Mouse (Mus musculus): ENCODE measurements around the gene Prc1. TPM values are rescaled to one million over a fixed set of nuclear protein-coding genes. Genes with fewer than 3 reads are reported as not detected.
A peak's percentile ranks its signal among the peaks of the same experiment; 100 is the strongest.
"Not testable (repeated sequence)": the region's sequence is repeated elsewhere in the genome, so short reads cannot be mapped to it uniquely, and the experiment has no call there.

The Prc1 gene
- total RNA-seq, 1 experiment: 91.0 TPM

DNA sequence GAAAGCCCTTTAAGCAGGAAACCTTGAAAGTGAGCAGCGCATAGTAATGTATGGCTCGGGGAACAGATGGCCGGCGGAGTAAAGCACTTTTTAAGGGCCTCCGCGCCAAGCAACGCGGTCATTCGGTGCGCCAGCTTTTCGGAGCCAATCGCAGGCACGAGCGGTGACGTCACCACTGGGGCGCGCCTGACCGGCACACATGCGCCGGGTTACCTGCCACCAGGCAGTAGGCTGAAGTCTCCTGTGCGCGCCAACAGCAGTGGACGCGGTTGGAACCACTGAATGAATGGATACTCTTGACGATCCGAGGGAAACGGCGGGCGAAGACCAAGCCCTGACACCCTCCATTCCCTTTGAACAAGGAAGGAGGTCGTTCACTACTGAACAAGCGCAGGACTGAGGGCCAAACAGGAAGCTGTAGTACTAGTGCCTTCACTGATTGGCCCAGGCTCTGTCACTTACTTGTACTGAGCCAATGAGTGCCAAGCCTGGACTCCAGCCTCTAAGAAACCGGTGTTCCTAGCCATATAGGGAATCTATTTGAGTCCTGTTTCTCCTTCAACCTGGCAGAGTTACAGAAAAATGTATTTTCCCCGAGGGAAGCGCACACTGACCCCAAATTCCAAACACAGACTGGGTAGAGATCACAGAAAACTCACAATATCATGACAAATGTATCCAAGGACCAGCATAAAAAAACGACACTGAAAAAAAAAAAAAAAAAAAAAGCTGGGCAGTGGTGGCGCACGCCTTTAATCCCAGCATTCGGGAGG lies 30.0 kb downstream of the Prc1 start, which contains the start of gene Rccd1:
Gene Rccd1 (minus strand): TSS at position 412 of the 773 bp plus-strand sequence.
- peak within 1 kb of the TSS; percentile 66 to 97 for H3K4me3 ChIP-seq (ENCODE audit: insufficient read depth in 1 of 2, low read depth in 1 of 2, low read length in 2 of 2, poor library complexity in 1 of 2, severe bottlenecking in 1 of 2)
- in situ Hi-C loops (cut with MboI; ENCODE audit: low sequenced_read_pairs in 2 of 2, unreplicated experiment in 2 of 2): loop anchor here in 1 of 2 experiments (25.0 kb wide), 1 partner anchor 637 kb away; no protein-coding TSS in a partner anchor
- H3K27ac ChIP-seq (ENCODE audit: insufficient read depth, low read depth, low read length, poor library complexity, severe bottlenecking): peak within 1 kb of the TSS; percentile 93
- peak within 1 kb of the TSS; percentile 98 for H3K9ac ChIP-seq (ENCODE audit: insufficient read depth, low read depth, low read length, poor library complexity, severe bottlenecking)
- no peaks in the 10 kb centered on the region for H3K9me3 ChIP-seq (ENCODE audit: control insufficient read depth, insufficient read depth, low read depth, low read length)
- peaks cover 2 to 7% of the 10 kb centered on the region in 2 experiments; a peak in 2 of 4 replicates for H3K4me1 ChIP-seq (ENCODE audit: control insufficient read depth in 2 of 2, insufficient read depth in 2 of 2, low read length in 2 of 2, poor library complexity in 1 of 2)
- TF ChIP-seq HCFC1 (IDR thresholded peaks at IDR 0.05; ENCODE audit: borderline replicate concordance, insufficient read depth, low read length) (no peak; the same call in 1 of the 2 replicates), CHD2 (IDR thresholded peaks at IDR 0.05; ENCODE audit: low read depth, low read length) (peak; percentile 91), MAFK (IDR thresholded peaks at IDR 0.05; ENCODE audit: insufficient read depth, low read depth, low read length) (no peak), ZC3H11A (IDR thresholded peaks at IDR 0.05; ENCODE audit: borderline replicate concordance, low read depth, low read length) (no peak), ZNF384 (IDR thresholded peaks at IDR 0.05; ENCODE audit: low read depth, low read length) (peak; percentile 76)
- peaks cover 15% of the 10 kb centered on the region for H3K36me3 ChIP-seq (ENCODE audit: control insufficient read depth, insufficient read depth, low read length, poor library complexity, severe bottlenecking)
- DNase-seq (ENCODE audit: low read depth, low spot score): peak; percentile 92

DNA sequence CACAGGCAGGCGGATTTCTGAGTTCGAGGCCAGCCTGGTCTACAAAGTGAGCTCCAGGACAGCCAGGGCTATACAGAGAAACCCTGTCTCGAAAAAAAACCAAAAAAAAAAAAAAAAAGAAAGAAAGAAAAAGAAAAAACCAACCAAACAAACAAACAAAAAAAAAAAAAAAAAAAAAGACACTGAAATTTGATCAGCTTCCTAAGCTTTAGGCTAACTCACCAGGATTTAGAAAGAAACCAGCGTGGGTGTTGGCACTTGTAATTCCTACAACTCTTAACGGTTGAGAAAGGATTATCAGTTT lies 30.5 kb downstream of the Prc1 start:
- H3K4me3 ChIP-seq (ENCODE audit: insufficient read depth in 1 of 2, low read depth in 1 of 2, low read length in 2 of 2, poor library complexity in 1 of 2, severe bottlenecking in 1 of 2); H3K27ac ChIP-seq (ENCODE audit: insufficient read depth, low read depth, low read length, poor library complexity, severe bottlenecking); H3K4me1 ChIP-seq (ENCODE audit: control insufficient read depth in 2 of 2, insufficient read depth in 2 of 2, low read length in 2 of 2, poor library complexity in 1 of 2); DNase-seq (ENCODE audit: low read depth, low spot score); H3K9me3 ChIP-seq (ENCODE audit: control insufficient read depth, insufficient read depth, low read depth, low read length); H3K9ac ChIP-seq (ENCODE audit: insufficient read depth, low read depth, low read length, poor library complexity, severe bottlenecking): not testable (repeated sequence)
- peak; percentile 61; the same call in 1 of the 2 replicates for TF ChIP-seq ZNF384 (IDR thresholded peaks at IDR 0.05; ENCODE audit: low read depth, low read length)
- in situ Hi-C loops (cut with MboI; ENCODE audit: low sequenced_read_pairs in 2 of 2, unreplicated experiment in 2 of 2): loop anchor here in 1 of 2 experiments (25.0 kb wide), 1 partner anchor 637 kb away; no protein-coding TSS in a partner anchor
- peaks cover 17% of the 10 kb centered on the region for H3K36me3 ChIP-seq (ENCODE audit: control insufficient read depth, insufficient read depth, low read length, poor library complexity, severe bottlenecking)

DNA sequence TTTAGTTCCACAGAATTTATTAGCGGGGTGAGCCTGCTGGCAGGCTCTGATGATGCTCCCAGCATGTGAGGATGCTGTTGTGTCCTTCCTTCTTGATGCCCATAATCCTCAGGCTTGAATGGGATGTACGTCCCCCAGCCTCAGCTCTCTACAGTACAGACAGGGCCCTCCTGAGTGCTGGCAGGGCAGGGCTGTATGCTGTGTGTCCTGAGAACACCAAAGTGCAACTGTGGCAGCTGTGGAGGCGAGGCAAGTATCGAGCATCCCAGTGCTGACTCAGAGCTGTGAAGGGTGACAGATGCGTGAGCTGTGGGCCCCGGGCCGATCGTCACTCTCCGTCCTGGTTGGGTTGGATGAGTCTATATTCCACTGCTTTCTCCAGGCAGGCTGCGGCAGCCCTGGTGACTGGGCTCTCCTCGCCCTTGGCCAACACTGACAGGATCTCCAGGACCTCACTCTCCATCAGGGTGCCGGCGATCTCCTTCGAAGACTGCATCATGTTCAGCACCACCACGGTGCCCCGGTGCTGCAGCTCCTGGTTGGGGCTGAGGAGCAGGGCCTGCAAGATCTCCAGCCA lies 31.1 kb downstream of the Prc1 start:
- peak overlapping the region; percentile 4 to 28; a peak in 2 of 4 replicates for H3K4me3 ChIP-seq (ENCODE audit: insufficient read depth in 1 of 2, low read depth in 1 of 2, low read length in 2 of 2, poor library complexity in 1 of 2, severe bottlenecking in 1 of 2)
- DNase-seq (ENCODE audit: low read depth, low spot score): no peak
- H3K27ac ChIP-seq (ENCODE audit: insufficient read depth, low read depth, low read length, poor library complexity, severe bottlenecking): no peak overlapping the region

DNA sequence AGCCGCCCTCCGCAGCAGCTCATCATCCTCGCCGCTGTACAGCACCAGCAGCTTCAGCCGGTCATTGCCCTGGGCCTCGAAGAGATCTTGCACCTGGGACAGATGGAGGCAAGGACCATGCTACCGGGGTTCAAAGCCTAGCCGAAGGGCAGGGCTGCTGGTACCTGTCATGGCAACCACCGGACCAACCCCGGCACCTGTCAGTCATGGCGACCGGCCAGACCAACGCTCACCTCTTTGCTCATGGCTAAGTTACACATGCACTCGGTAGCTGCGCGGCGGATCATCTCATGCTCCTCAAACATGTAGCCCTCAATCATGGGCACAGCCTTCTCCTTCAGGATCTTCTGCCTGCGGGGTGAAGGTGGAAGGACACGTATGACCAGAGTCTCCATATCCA lies 31.8 kb downstream of the Prc1 start:
- Histone ChIP-seq H3K4me3 (ENCODE audit: insufficient read depth in 1 of 2, low read depth in 1 of 2, low read length in 2 of 2, poor library complexity in 1 of 2, severe bottlenecking in 1 of 2) (peak overlapping the region; percentile 4 to 28; a peak in 2 of 4 replicates), H3K9ac (ENCODE audit: insufficient read depth, low read depth, low read length, poor library complexity, severe bottlenecking) (no peak overlapping the region), H3K27ac (ENCODE audit: insufficient read depth, low read depth, low read length, poor library complexity, severe bottlenecking) (no peak overlapping the region), H3K4me1 (ENCODE audit: control insufficient read depth in 2 of 2, insufficient read depth in 2 of 2, low read length in 2 of 2, poor library complexity in 1 of 2) (peaks cover 2 to 7% of the 10 kb centered on the region in 2 experiments; a peak in 2 of 4 replicates), H3K36me3 (ENCODE audit: control insufficient read depth, insufficient read depth, low read length, poor library complexity, severe bottlenecking) (peaks cover 17% of the 10 kb centered on the region), H3K9me3 (ENCODE audit: control insufficient read depth, insufficient read depth, low read depth, low read length) (no peaks in the 10 kb centered on the region)
- in situ Hi-C loops (cut with MboI; ENCODE audit: low sequenced_read_pairs in 2 of 2, unreplicated experiment in 2 of 2): no loop called here
- no peak for TF ChIP-seq CHD2 (IDR thresholded peaks at IDR 0.05; ENCODE audit: low read depth, low read length)
- no peak for TF ChIP-seq ZNF384 (IDR thresholded peaks at IDR 0.05; ENCODE audit: low read depth, low read length)
- TF ChIP-seq MAFK (IDR thresholded peaks at IDR 0.05; ENCODE audit: insufficient read depth, low read depth, low read length): no peak
- no peak for TF ChIP-seq ZC3H11A (IDR thresholded peaks at IDR 0.05; ENCODE audit: borderline replicate concordance, low read depth, low read length)
- no peak for DNase-seq (ENCODE audit: low read depth, low spot score)

More for the DNA sequence above, 31.1 kb downstream of the Prc1 start:
- TF ChIP-seq CHD2 (IDR thresholded peaks at IDR 0.05; ENCODE audit: low read depth, low read length): no peak
- TF ChIP-seq HCFC1 (IDR thresholded peaks at IDR 0.05; ENCODE audit: borderline replicate concordance, insufficient read depth, low read length): no peak
- no peak for TF ChIP-seq ZC3H11A (IDR thresholded peaks at IDR 0.05; ENCODE audit: borderline replicate concordance, low read depth, low read length)
- TF ChIP-seq MAFK (IDR thresholded peaks at IDR 0.05; ENCODE audit: insufficient read depth, low read depth, low read length): no peak
- no peak for TF ChIP-seq ZNF384 (IDR thresholded peaks at IDR 0.05; ENCODE audit: low read depth, low read length)
- in situ Hi-C loops (cut with MboI; ENCODE audit: low sequenced_read_pairs in 2 of 2, unreplicated experiment in 2 of 2): no loop called here
- Histone ChIP-seq H3K4me1 (ENCODE audit: control insufficient read depth in 2 of 2, insufficient read depth in 2 of 2, low read length in 2 of 2, poor library complexity in 1 of 2) (peaks cover 2 to 7% of the 10 kb centered on the region in 2 experiments; a peak in 2 of 4 replicates), H3K9ac (ENCODE audit: insufficient read depth, low read depth, low read length, poor library complexity, severe bottlenecking) (no peak overlapping the region), H3K9me3 (ENCODE audit: control insufficient read depth, insufficient read depth, low read depth, low read length) (no peaks in the 10 kb centered on the region), H3K36me3 (ENCODE audit: control insufficient read depth, insufficient read depth, low read length, poor library complexity, severe bottlenecking) (peaks cover 17% of the 10 kb centered on the region)
